Comparison of ENCODE assay signal across 8 mouse cellular contexts in the genomic region with DNA sequence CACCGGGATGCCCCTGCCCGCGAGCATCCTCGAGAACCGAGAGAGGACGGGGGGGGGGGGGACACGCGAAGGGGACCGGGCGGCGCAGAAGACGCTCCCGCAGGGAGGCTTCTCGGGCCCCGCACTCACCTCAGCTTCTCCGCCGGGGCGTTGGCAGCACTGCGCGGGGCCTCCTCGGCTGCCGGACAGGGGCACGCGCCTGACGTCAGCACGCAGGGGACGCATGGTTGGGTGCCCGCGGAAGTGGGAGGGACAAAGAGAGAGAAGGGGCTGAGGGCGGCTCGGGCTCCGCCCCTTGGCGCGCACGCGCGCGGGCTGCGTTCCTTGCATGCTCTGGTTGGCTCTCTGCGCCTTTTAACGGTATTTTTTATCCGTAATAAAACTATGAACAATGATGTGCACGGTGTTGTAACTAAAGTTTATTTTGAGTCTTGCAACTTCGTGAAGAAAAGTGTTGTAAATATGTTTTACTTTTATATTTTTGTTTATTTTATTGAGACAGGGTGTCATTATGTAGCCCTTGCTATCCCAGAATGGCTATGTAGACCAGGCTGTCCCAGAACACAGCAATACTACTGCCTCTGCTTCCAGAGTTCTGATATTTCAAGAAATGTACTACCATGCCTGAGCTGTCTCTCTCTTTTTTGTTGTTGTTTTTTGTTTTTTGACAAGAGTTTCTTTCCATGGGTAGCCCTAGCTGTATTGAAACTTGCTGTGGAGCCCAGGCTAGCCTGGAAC. TPM values are rescaled to one million over a fixed set of nuclear protein-coding genes. Genes with fewer than 3 reads are reported as not detected.
DNase-seq lines count a peak whose midpoint lies in the region; ATAC-seq and TF ChIP-seq lines count a peak whose summit lies in the region.

Cdc42 (minus strand) TSS at position 204 of the 738 bp plus-strand sequence.

- H3K36me3 ChIP-seq in embryonic facial prominence, embryonic 15.5 days = no peaks in the 10 kb centered on the region
- no peaks in the 10 kb centered on the region for H3K36me3 ChIP-seq in limb, embryonic 14.5 days (ENCODE audit: control insufficient read depth, insufficient read depth, low read length)
- no peaks in the 10 kb centered on the region for H3K36me3 ChIP-seq in midbrain, postnatal 0 days (ENCODE audit: insufficient read depth, low read length)

- peak; percentile 94; the same call in 1 of the 2 replicates for TF ChIP-seq POLR2A in bone marrow, adult 2 months (IDR thresholded peaks at IDR 0.05; ENCODE audit: borderline replicate concordance, control insufficient read depth, low read depth, low read length)
- TF ChIP-seq POLR2A in limb, embryonic 14.5 days (IDR thresholded peaks at IDR 0.05; ENCODE audit: borderline replicate concordance, extremely low read depth, insufficient read depth, insufficient read length) = peak; percentile 96

- peaks cover 6% of the 10 kb centered on the region for H3K4me1 ChIP-seq in bone marrow, adult 2 months (ENCODE audit: control insufficient read depth, insufficient read depth, low read length)
- peaks cover 25% of the 10 kb centered on the region for H3K4me1 ChIP-seq in embryonic facial prominence, embryonic 15.5 days
- H3K4me1 ChIP-seq in limb, embryonic 14.5 days (ENCODE audit: control insufficient read depth, insufficient read depth, low read length) = peaks cover 11% of the 10 kb centered on the region
- H3K4me1 ChIP-seq in midbrain, postnatal 0 days (ENCODE audit: insufficient read depth, low read length) = peaks cover 13% of the 10 kb centered on the region; the same call in 1 of the 2 replicates

- no peaks in the 10 kb centered on the region for H3K27me3 ChIP-seq in embryonic facial prominence, embryonic 15.5 days
- no peaks in the 10 kb centered on the region for H3K27me3 ChIP-seq in limb, embryonic 14.5 days (ENCODE audit: control insufficient read depth, insufficient read depth, low read length)
- no peaks in the 10 kb centered on the region for H3K27me3 ChIP-seq in midbrain, postnatal 0 days (ENCODE audit: insufficient read depth, low read length)

- H3K4me2 ChIP-seq in embryonic facial prominence, embryonic 15.5 days (replicated peaks) = peak within 1 kb of the TSS; percentile 65
- peak within 1 kb of the TSS; percentile 67 for H3K4me2 ChIP-seq in limb, embryonic 14.5 days (replicated peaks; ENCODE audit: low read depth, low read length, severe bottlenecking)
- peak within 1 kb of the TSS; percentile 68 for H3K4me2 ChIP-seq in midbrain, postnatal 0 days (ENCODE audit: low read depth, low read length, poor library complexity, severe bottlenecking)

- H3K9ac ChIP-seq in embryonic facial prominence, embryonic 15.5 days = peak within 1 kb of the TSS; percentile 100
- peak within 1 kb of the TSS; percentile 100 for H3K9ac ChIP-seq in limb, embryonic 14.5 days (ENCODE audit: low read depth, low read length, severe bottlenecking)
- peak within 1 kb of the TSS; percentile 100 for H3K9ac ChIP-seq in midbrain, postnatal 0 days (replicated peaks; ENCODE audit: low read length, poor library complexity, severe bottlenecking)

- H3K9me3 ChIP-seq in embryonic facial prominence, embryonic 15.5 days (replicated peaks) = no peaks in the 10 kb centered on the region
- no peaks in the 10 kb centered on the region for H3K9me3 ChIP-seq in limb, embryonic 14.5 days (ENCODE audit: control insufficient read depth, low read length)
- no peaks in the 10 kb centered on the region for H3K9me3 ChIP-seq in midbrain, postnatal 0 days (ENCODE audit: low read length)

- peak within 1 kb of the TSS; percentile 99 for H3K27ac ChIP-seq in bone marrow, adult 2 months (ENCODE audit: control insufficient read depth, insufficient read depth, low read depth, low read length, poor library complexity)
- peak within 1 kb of the TSS; percentile 96 for H3K27ac ChIP-seq in embryonic facial prominence, embryonic 15.5 days (replicated peaks)
- H3K27ac ChIP-seq in limb, embryonic 14.5 days (replicated peaks; ENCODE audit: low read depth, low read length) = peak within 1 kb of the TSS; percentile 97
- peak within 1 kb of the TSS; percentile 99 for H3K27ac ChIP-seq in midbrain, postnatal 0 days (ENCODE audit: low read depth, low read length)

- DNase-seq in 416B (ENCODE audit: low read depth) = peak; percentile 95
- peak; percentile 98 for DNase-seq in heart, adult 8-10 months (ENCODE audit: low spot score)
- peak; percentile 98 for DNase-seq in kidney, adult 9 months
- DNase-seq in limb, embryonic 14.5 days (ENCODE audit: low spot score) = peak; percentile 97
- DNase-seq in midbrain, postnatal 0 days (ENCODE audit: low spot score) = peak; percentile 96
- DNase-seq in spleen, postnatal 14 days (ENCODE audit: low spot score in 2 of 2) = peak; percentile 97 to 99

- no peak for TF ChIP-seq CTCF in bone marrow, adult 2 months (IDR thresholded peaks at IDR 0.05; ENCODE audit: control insufficient read depth, insufficient read depth, low read length)
- no peak for TF ChIP-seq CTCF in midbrain, postnatal 0 days (IDR thresholded peaks at IDR 0.05)

- under 1% methylated on average over 42 of the region's 44 CpGs for WGBS in bone marrow, adult 2 months
- under 1% methylated on average over 39 of the region's 44 CpGs for WGBS in embryonic facial prominence, embryonic 15.5 days
- WGBS in limb, embryonic 14.5 days = 0% methylated on average over 34 of the region's 44 CpGs
- WGBS in midbrain, postnatal 0 days = 0% methylated on average over 37 of the region's 44 CpGs

- H3K4me3 ChIP-seq in bone marrow, adult 2 months (replicated peaks; ENCODE audit: control insufficient read depth, low read depth, low read length) = peak within 1 kb of the TSS; percentile 74
- H3K4me3 ChIP-seq in embryonic facial prominence, embryonic 15.5 days (replicated peaks) = peak within 1 kb of the TSS; percentile 94
- H3K4me3 ChIP-seq in limb, embryonic 14.5 days (replicated peaks; ENCODE audit: low read length) = peak within 1 kb of the TSS; percentile 97
- H3K4me3 ChIP-seq in midbrain, postnatal 0 days (ENCODE audit: low read depth, low read length) = peak within 1 kb of the TSS; percentile 99

- peak; percentile 98 for ATAC-seq in embryonic facial prominence, embryonic 15.5 days (ENCODE audit: insufficient number of reproducible peaks, low FRiP score, low TSS enrichment, low read depth)
- peak; percentile 98 for ATAC-seq in limb, embryonic 14.5 days (ENCODE audit: low FRiP score, low read depth)
- ATAC-seq in midbrain, postnatal 0 days (ENCODE audit: low FRiP score) = peak; percentile 96

RNA-seq across cellular contexts. Expression of gene Cdc42, which starts in this region (rescaled TPM):
- 86.6 and 133 TPM in 2 replicates for polyA plus RNA-seq in bone marrow, adult 2 months (2011; ENCODE audit: insufficient read depth, insufficient read length, low replicate concordance, missing spikeins)
- polyA plus RNA-seq in embryonic facial prominence, embryonic 15.5 days (2015; fragmentation: Nextera tagmentation; extraction: Ambion mirVana) = 672 and 685 TPM in 2 replicates
- total RNA-seq in heart, adult 8-10 months (2022) = 100 to 1,000 TPM; 121 to 145 (median 138) TPM
- polyA plus RNA-seq in limb, embryonic 14.5 days (2012; rRNA removed) = 300 and 342 TPM in 2 replicates
- polyA plus RNA-seq in limb, embryonic 14.5 days (2014; fragmentation: Nextera tagmentation; extraction: Ambion mirVana) = 720 and 741 TPM in 2 replicates
- total RNA-seq in midbrain, postnatal 0 days (2014; rRNA removed) = 583 and 680 TPM in 2 replicates
- 1,182 and 1,189 TPM in 2 replicates for polyA plus RNA-seq in midbrain, postnatal 0 days (2015; fragmentation: Nextera tagmentation; extraction: Ambion mirVana)

Comparison
In these comparisons a context has a peak if more than half of its experiments do, and no peak if none do; other contexts are left out.
1. Peak in every context shown above with its lines: DNase-seq, ATAC-seq, H3K4me3 ChIP-seq and H3K27ac ChIP-seq.